Mouse (Mus musculus) hindbrain, embryonic 11.5 days (tissue): ENCODE results near the gene Vcam1. TPM values are rescaled to one million over a fixed set of nuclear protein-coding genes. Genes with fewer than 3 reads are reported as not detected.

Experiments
- polyA plus RNA-seq: library from polyadenylated mRNA; unstranded; fragments of >200 nt; fragmentation: Nextera tagmentation; extraction: Ambion mirVana; gene quantifications from 2 replicates; pipeline ENCODE4 v1.2.1, GENCODE M21; 2014

Vcam1 gene
- polyA plus RNA-seq, 1 experiment from 2014 or later, result 76.3 TPM

Other genes starting within 250 kb of the Vcam1 start
- gene Dph5, start 241.9 kb downstream of the Vcam1 start, polyA plus RNA-seq, result 28.3 and 28.5 TPM in 2 replicates
- 29.3 and 31.2 TPM in 2 replicates for gene Slc30a7, start 122.3 kb downstream of the Vcam1 start, polyA plus RNA-seq
- gene Extl2, start 122.2 kb downstream of the Vcam1 start, polyA plus RNA-seq, result 28.7 and 31.0 TPM in 2 replicates
- gene Gpr88, start 123.8 kb upstream of the Vcam1 start, polyA plus RNA-seq, result 0.54 and 0.93 TPM in 2 replicates